Mouse (Mus musculus): Measurements from ENCODE around the gene Ano6. TPM values are rescaled to one million over a fixed set of nuclear protein-coding genes. Genes with fewer than 3 reads are reported as not detected.

Gene Ano6
- polyA plus RNA-seq, 1 experiment, result 54.5 TPM

DNA sequence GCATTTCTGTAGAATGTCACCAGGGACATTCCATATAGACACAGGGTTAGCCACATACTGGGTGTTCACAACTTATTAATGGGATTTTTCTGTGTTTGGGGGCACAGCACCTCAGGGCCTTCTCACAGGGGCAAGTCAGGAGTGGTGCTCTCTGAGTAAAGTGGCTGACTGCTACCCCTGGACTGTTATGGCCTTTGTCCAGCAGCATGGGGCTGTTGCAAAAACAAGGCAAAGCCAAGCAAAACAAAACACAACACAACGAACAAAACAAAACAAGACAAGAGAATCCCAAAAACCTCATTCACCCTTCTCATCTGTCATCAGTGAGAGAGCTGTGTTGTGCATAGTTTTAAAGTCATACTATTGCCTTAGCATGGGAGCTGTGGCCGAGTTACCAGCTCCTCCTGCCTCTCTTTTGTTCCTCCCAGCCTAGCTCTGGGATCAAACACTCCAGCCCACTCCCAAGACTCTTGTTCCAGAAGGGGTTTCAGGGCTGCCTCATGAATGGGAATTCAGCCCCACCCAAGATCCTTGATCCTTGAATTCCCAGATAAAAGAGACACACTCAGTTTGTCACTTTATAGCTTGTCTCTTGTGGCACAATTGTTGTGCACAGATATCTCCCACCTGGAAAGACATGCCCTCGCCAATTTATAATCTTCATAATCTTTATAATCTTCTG, 119.6 kb downstream of the Ano6 start:
- no peak for TF ChIP-seq POLR2A (IDR thresholded peaks at IDR 0.05; ENCODE audit: insufficient read length, low read depth)
- no peak for TF ChIP-seq MYOD1 (IDR thresholded peaks at IDR 0.05; ENCODE audit: control insufficient read depth in 1 of 3, insufficient read length in 2 of 3, low read depth in 2 of 3)
- TF ChIP-seq MYOG (IDR thresholded peaks at IDR 0.05; ENCODE audit: control insufficient read depth in 1 of 3, insufficient read depth in 1 of 3, insufficient read length in 2 of 3, low read depth in 2 of 3), result no peak
- TF ChIP-seq USF1 (IDR thresholded peaks at IDR 0.05; ENCODE audit: low read depth), result no peak
- TF ChIP-seq E2F4 (IDR thresholded peaks at IDR 0.05; ENCODE audit: insufficient read depth), result no peak
- TF ChIP-seq CEBPB (IDR thresholded peaks at IDR 0.05; ENCODE audit: insufficient read depth, poor library complexity, severe bottlenecking), result no peak
- no peak for TF ChIP-seq TCF12 (IDR thresholded peaks at IDR 0.05; ENCODE audit: insufficient read depth, poor library complexity, severe bottlenecking)
- no peak for TF ChIP-seq MAX (IDR thresholded peaks at IDR 0.05; ENCODE audit: low read depth)
- TF ChIP-seq REST (IDR thresholded peaks at IDR 0.05; ENCODE audit: insufficient read depth, insufficient read length), result no peak
- no peak for TF ChIP-seq POLR2AphosphoS2 (IDR thresholded peaks at IDR 0.05; ENCODE audit: insufficient read length, low read depth)
- no peak for TF ChIP-seq TCF3 (IDR thresholded peaks at IDR 0.05; ENCODE audit: insufficient read length, low read depth)
- no peak for TF ChIP-seq SRF (IDR thresholded peaks at IDR 0.05; ENCODE audit: control insufficient read depth, insufficient read length, low read depth)
- H3K4me2 ChIP-seq (ENCODE audit: low read depth), result no peak overlapping the region
- H3K4me3 ChIP-seq, result no peak overlapping the region

DNA sequence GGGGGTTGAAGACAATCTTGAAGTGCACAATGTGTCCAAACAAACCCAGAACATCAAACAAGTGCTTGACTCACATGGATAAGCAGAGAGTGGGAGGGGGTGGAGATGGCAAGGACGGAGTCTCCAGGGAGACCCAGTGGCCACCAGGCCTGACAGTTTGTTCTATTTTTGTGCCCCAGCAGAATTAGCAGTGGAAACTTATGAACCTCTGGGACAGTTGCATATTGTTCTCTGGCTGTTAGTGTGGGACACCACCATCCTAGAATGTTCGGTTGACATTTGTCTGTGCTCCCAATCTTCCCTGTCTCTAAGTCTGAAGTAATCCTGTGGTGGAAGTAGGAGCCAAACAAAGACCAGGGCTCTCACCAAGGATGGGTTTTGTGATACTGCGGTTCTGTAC, 124.3 kb downstream of the Ano6 start:
- TF ChIP-seq REST (IDR thresholded peaks at IDR 0.05; ENCODE audit: insufficient read depth, insufficient read length) (no peak), MAX (IDR thresholded peaks at IDR 0.05; ENCODE audit: low read depth) (no peak), E2F4 (IDR thresholded peaks at IDR 0.05; ENCODE audit: insufficient read depth) (no peak), TCF12 (IDR thresholded peaks at IDR 0.05; ENCODE audit: insufficient read depth, poor library complexity, severe bottlenecking) (no peak), SRF (IDR thresholded peaks at IDR 0.05; ENCODE audit: control insufficient read depth, insufficient read length, low read depth) (no peak)
- Histone ChIP-seq H3ac (ENCODE audit: control insufficient read depth, insufficient read length) (no peak overlapping the region), H3K36me3 (ENCODE audit: control insufficient read depth, insufficient read depth) (peaks cover 44% of the 10 kb centered on the region), H3K27me3 (ENCODE audit: control insufficient read depth, insufficient read depth, insufficient read length) (no peaks in the 10 kb centered on the region), H3K4me3 (no peak overlapping the region), H3K4me2 (ENCODE audit: low read depth) (no peak overlapping the region), H3K79me2 (ENCODE audit: control insufficient read depth, insufficient read depth) (peaks cover 13% of the 10 kb centered on the region)

More for the DNA sequence above, 119.6 kb downstream of the Ano6 start:
- peaks cover 18% of the 10 kb centered on the region for H3K79me2 ChIP-seq (ENCODE audit: control insufficient read depth, insufficient read depth)
- no peaks in the 10 kb centered on the region for H3K27me3 ChIP-seq (ENCODE audit: control insufficient read depth, insufficient read depth, insufficient read length)
- H3ac ChIP-seq (ENCODE audit: control insufficient read depth, insufficient read length), result no peak overlapping the region
- H3K36me3 ChIP-seq (ENCODE audit: control insufficient read depth, insufficient read depth), result peaks cover 19% of the 10 kb centered on the region

DNA sequence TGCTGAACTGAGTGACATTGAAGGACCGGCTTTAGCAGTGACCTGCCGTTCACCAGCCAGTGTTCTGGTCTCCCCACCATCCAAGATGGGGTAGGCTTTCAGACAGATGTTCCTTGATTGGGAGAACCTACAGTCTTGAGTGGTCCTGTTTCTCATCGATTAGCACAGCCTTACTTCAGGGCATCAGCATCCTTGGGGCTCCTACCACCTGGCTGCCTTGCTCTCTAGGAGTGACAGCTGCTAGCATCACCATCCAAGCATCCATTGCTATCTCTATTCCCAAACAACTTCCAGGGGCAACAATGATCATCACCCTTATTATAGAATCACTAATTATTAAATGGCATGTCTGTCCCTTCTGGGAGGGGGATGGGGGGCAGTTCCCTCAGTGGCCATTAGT, 124.8 kb downstream of the Ano6 start:
- TF ChIP-seq E2F4 (IDR thresholded peaks at IDR 0.05; ENCODE audit: insufficient read depth) (no peak), MYOD1 (IDR thresholded peaks at IDR 0.05; ENCODE audit: control insufficient read depth in 1 of 3, insufficient read length in 2 of 3, low read depth in 2 of 3) (peak in 1 of 3 experiments; percentile 59), CEBPB (IDR thresholded peaks at IDR 0.05; ENCODE audit: insufficient read depth, poor library complexity, severe bottlenecking) (no peak)
- Histone ChIP-seq H3ac (ENCODE audit: control insufficient read depth, insufficient read length) (no peak overlapping the region), H3K27me3 (ENCODE audit: control insufficient read depth, insufficient read depth, insufficient read length) (no peaks in the 10 kb centered on the region), H3K36me3 (ENCODE audit: control insufficient read depth, insufficient read depth) (peaks cover 44% of the 10 kb centered on the region), H3K4me2 (ENCODE audit: low read depth) (no peak overlapping the region), H3K4me3 (no peak overlapping the region), H3K79me2 (ENCODE audit: control insufficient read depth, insufficient read depth) (peaks cover 13% of the 10 kb centered on the region)

DNA sequence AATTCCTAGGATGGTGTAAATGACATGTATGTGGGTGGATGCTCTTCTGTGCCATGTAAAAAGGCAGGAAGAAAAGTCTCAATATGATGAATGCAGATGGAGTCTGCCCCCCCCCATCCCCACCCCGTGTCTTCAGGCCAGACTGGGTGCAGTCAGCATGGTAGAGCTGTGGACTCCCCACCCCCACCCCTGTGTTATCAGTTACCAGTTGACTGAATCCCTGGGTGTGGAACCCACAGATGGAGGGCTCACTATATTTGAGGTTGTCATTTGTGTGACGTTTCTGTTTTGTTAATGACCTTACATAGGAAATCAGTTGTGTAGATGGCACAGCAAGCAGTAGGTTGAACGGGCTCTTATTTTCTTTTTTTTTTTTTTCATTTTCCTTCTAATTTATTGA, 126.7 kb downstream of the Ano6 start:
- Histone ChIP-seq H3ac (ENCODE audit: control insufficient read depth, insufficient read length) (no peak overlapping the region), H3K27me3 (ENCODE audit: control insufficient read depth, insufficient read depth, insufficient read length) (no peaks in the 10 kb centered on the region), H3K79me2 (ENCODE audit: control insufficient read depth, insufficient read depth) (peaks cover 12% of the 10 kb centered on the region), H3K36me3 (ENCODE audit: control insufficient read depth, insufficient read depth) (peaks cover 50% of the 10 kb centered on the region), H3K4me3 (no peak overlapping the region), H3K4me2 (ENCODE audit: low read depth) (no peak overlapping the region)
- TF ChIP-seq E2F4 (IDR thresholded peaks at IDR 0.05; ENCODE audit: insufficient read depth) (no peak), USF1 (IDR thresholded peaks at IDR 0.05; ENCODE audit: low read depth) (no peak), MYOG (IDR thresholded peaks at IDR 0.05; ENCODE audit: control insufficient read depth in 1 of 3, insufficient read depth in 1 of 3, insufficient read length in 2 of 3, low read depth in 2 of 3) (no peak), SRF (IDR thresholded peaks at IDR 0.05; ENCODE audit: control insufficient read depth, insufficient read length, low read depth) (no peak), POLR2A (IDR thresholded peaks at IDR 0.05; ENCODE audit: insufficient read length, low read depth) (no peak), REST (IDR thresholded peaks at IDR 0.05; ENCODE audit: insufficient read depth, insufficient read length) (no peak), MAX (IDR thresholded peaks at IDR 0.05; ENCODE audit: low read depth) (no peak), CEBPB (IDR thresholded peaks at IDR 0.05; ENCODE audit: insufficient read depth, poor library complexity, severe bottlenecking) (no peak), POLR2AphosphoS2 (IDR thresholded peaks at IDR 0.05; ENCODE audit: insufficient read length, low read depth) (no peak), MYOD1 (IDR thresholded peaks at IDR 0.05; ENCODE audit: control insufficient read depth in 1 of 3, insufficient read length in 2 of 3, low read depth in 2 of 3) (no peak), TCF12 (IDR thresholded peaks at IDR 0.05; ENCODE audit: insufficient read depth, poor library complexity, severe bottlenecking) (no peak), TCF3 (IDR thresholded peaks at IDR 0.05; ENCODE audit: insufficient read length, low read depth) (no peak)

DNA sequence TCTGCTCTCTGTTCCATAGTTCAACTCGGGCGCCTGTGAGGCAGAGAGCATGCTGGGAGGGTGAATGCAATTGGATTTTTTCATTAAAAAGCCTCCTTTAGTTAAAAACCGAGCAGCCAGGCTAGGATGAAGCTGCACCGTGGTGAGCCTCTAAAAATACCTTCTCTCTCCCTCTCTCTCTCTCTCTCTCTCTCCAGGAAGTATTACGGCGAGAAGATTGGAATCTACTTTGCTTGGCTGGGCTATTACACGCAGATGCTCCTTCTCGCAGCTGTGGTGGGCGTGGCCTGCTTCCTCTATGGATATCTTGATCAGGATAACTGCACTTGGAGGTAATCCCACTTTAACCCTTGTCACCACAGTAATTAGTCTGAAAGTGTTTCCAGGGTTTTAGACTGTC, 129.4 kb downstream of the Ano6 start:
- H3K4me3 ChIP-seq, result no peak overlapping the region
- peaks cover 51% of the 10 kb centered on the region for H3K36me3 ChIP-seq (ENCODE audit: control insufficient read depth, insufficient read depth)
- H3ac ChIP-seq (ENCODE audit: control insufficient read depth, insufficient read length), result no peak overlapping the region
- H3K4me2 ChIP-seq (ENCODE audit: low read depth), result peak overlapping the region; percentile 41
- no peak for TF ChIP-seq REST (IDR thresholded peaks at IDR 0.05; ENCODE audit: insufficient read depth, insufficient read length)
- no peak for TF ChIP-seq SRF (IDR thresholded peaks at IDR 0.05; ENCODE audit: control insufficient read depth, insufficient read length, low read depth)
- no peak for TF ChIP-seq E2F4 (IDR thresholded peaks at IDR 0.05; ENCODE audit: insufficient read depth)
- no peak; the same call in 1 of the 2 replicates for TF ChIP-seq CEBPB (IDR thresholded peaks at IDR 0.05; ENCODE audit: insufficient read depth, poor library complexity, severe bottlenecking)
- no peak for TF ChIP-seq POLR2AphosphoS2 (IDR thresholded peaks at IDR 0.05; ENCODE audit: insufficient read length, low read depth)
- peak; percentile 43 to 90 (median 86) for TF ChIP-seq MYOD1 (IDR thresholded peaks at IDR 0.05; ENCODE audit: control insufficient read depth in 1 of 3, insufficient read length in 2 of 3, low read depth in 2 of 3)
- TF ChIP-seq TCF12 (IDR thresholded peaks at IDR 0.05; ENCODE audit: insufficient read depth, poor library complexity, severe bottlenecking), result peak; percentile 83
- TF ChIP-seq MAX (IDR thresholded peaks at IDR 0.05; ENCODE audit: low read depth), result no peak
- TF ChIP-seq TCF3 (IDR thresholded peaks at IDR 0.05; ENCODE audit: insufficient read length, low read depth), result peak; percentile 60
- TF ChIP-seq USF1 (IDR thresholded peaks at IDR 0.05; ENCODE audit: low read depth), result no peak
- TF ChIP-seq MYOG (IDR thresholded peaks at IDR 0.05; ENCODE audit: control insufficient read depth in 1 of 3, insufficient read depth in 1 of 3, insufficient read length in 2 of 3, low read depth in 2 of 3), result peak; percentile 37 to 91 (median 89)
- TF ChIP-seq POLR2A (IDR thresholded peaks at IDR 0.05; ENCODE audit: insufficient read length, low read depth), result no peak
- H3K27me3 ChIP-seq (ENCODE audit: control insufficient read depth, insufficient read depth, insufficient read length), result no peaks in the 10 kb centered on the region
- peaks cover 34% of the 10 kb centered on the region for H3K79me2 ChIP-seq (ENCODE audit: control insufficient read depth, insufficient read depth)

All from myocyte (in vitro differentiated cells).